Mouse (Mus musculus) central nervous system, embryonic 18 days (tissue): ENCODE measurements around the gene Tubb4a. TPM values are rescaled to one million over a fixed set of nuclear protein-coding genes. Genes with fewer than 3 reads are reported as not detected.

Source experiments
- polyA plus RNA-seq: library from polyadenylated mRNA; depleted of rRNA; stranded (reverse); fragments of >200 nt; gene quantifications from 2 replicates; pipeline ENCODE4 v1.2.3, GENCODE M21; 2012; rRNA removed

Gene Tubb4a
- polyA plus RNA-seq = 187 and 200 TPM in 2 replicates

DNA sequence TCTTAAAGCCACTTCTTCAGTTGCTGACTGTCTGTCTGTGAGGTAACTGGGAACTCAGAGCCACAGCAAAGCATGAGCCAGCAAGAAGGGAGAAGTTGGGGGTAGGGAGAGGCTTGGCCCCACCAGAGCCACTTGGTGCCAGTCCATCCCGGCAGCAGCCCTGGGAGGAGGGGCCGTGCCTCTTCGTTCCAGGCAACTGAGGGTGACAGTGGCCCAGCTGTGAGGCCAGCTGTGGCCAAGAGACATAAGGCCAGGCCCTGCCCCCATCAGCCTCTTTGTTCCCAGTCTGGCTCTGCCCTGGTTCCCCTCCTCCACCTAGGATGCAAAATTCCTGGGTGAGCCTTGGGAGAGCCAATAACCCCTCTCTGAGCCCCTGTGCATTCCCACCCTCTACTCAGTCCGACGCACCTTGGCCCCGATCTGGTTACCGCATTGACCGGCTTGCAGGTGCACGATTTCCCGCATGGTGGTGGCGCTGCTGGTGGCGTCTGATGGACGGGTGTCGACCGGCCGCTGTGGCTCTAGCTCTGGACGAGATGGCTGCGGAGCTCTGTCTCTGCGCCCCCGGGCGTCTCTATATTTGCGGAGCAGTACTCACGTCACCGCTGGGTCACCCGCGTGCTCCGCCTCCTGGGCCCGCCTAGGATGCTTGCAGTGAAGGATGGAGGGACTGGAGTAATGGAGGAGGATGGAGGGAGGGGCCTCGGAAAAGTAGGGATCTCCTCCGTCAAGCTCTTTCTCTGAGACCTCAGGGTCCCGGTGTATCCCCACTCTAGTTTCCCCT, at the start of gene Tubb4a:
Gene Tubb4a (minus strand): TSS at position 734 of the 784 bp plus-strand sequence.

DNA sequence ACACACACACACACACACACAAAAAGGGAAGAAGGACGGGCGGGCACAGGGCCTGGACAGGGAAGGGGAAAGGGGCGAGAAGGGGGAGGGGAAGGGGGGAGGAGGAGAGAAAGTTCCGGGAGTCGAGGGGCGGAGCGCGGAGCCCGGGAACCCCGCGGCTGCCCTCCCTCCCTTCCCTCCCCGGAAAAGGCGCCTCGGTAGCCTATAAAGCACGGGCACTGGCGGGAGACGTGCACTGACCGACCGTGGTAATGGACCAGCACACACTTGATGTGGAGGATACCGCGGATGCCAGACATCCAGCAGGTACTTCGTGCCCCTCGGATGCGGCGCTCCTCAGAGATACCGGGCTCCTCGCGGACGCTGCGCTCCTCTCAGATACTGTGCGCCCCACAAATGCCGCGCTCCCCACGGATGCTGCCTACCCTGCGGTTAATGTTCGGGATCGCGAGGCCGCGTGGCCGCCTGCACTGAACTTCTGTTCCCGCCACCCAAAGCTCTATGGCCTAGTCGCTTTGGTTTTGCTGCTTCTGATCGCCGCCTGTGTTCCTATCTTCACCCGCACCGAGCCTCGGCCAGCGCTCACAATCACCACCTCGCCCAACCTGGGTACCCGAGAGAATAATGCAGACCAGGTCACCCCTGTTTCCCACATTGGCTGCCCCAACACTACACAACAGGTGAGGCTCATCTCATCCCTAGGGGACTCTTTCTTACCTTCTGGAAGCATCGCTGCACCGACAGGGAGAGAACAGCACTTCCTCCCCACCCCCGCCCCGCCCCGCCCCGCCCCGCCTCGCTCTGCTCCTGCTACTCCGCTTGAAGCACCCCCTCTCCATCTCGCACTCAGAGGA, 17.8 kb upstream of the Tubb4a start, which contains the start of gene Tnfsf9:
Gene Tnfsf9 (plus strand): TSS at position 145 of the 854 bp plus-strand sequence.

GRCm38 (mm10) chr17:57078336-57078735, 9.2 kb downstream of the Tubb4a start, which contains the start of gene Dennd1c:
Dennd1c (minus strand) TSS chr17:57078514.

DNA sequence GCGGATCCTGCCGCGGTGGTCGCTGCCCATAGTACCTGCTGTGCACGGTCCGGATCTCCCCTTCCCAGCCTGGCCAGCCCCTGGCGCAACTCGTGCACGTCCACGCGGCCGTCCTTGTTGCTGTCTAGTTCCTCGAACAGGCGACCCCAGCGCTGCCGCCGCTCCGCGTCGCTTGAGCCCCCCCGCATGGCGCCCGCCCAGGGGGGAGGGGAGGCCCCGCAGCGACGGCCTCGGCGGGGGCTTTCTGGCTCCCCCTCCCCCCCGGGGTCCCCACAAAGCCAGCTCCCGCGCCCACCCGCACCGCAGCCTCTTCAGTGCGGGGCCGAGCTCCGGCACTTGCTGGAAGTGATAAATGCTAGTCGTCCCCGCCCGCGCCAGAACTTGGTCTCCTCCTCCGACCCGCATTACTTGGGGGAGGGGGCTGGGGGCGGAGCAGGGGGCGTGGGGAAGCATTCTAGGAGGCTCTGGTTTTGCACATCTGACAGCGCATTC, 28.1 kb downstream of the Tubb4a start, which contains the start of gene Slc25a23:
Gene Slc25a23 (minus strand): TSS at position 378 of the 492 bp plus-strand sequence.

DNA sequence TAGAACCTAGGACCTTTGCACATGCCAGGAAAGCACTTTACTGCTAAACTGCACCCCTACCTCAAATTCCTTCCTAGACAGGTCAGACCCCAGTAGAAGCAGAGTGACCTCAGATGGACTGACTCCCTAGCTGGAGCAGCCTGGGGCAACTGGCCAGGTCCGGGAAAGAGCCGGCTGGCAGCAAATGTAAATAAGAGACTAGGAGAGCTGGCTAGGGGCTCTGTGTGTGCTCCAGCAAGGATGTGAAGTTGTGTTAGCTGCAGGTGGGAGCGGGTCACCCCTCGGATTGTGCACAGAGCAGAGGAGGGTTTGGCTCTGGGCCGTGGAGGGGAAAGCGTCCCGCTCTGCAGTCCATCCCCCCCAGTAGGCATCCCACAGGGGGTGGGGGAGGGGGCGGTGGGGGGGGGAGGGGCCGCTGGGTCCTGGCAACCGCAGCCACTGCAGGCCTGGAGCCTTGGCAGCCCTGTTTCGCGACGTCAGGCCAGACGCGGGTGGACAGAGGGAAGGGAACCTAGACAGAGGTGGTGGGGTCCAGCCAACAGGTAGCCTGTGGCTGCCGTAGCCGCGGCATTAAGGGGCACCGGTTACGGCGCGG, 28.6 kb downstream of the Tubb4a start, which contains the start of gene Crb3:
Gene Crb3 (plus strand): TSS at position 215 of the 595 bp plus-strand sequence.

DNA sequence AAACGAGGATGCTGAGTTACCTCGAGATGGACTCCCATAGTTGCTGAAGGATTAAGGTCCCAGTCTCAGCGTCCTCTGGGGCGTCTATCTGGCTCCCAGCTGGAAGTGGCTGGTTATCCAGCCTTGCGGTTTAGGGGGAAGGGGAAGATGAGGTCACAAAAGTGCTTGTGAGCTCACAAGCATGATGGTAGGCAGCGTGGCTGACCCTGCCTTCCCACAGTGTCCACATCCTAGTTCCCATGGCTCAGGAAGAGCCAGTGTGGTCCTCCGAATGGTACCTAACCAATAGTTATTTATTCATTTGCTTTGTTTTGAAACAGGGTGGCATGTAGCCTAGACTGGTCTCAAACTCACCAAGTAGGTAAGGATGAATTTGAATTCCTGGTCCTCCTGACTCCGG, 46.0 kb downstream of the Tubb4a start, which contains the start of gene Slc25a41:
Gene Slc25a41 (minus strand): TSS at position 101 of the 400 bp plus-strand sequence.

GRCm38 (mm10) chr17:57030931-57031660, 56.5 kb downstream of the Tubb4a start, which contains the start of gene Khsrp:
Khsrp (minus strand) TSS chr17:57031522.

Other genes with a start within 250 kb of the Tubb4a start
- 0.01 and 0.04 TPM in 2 replicates for gene Acsbg2, start 213.3 kb downstream of the Tubb4a start, polyA plus RNA-seq
- gene 1700061G19Rik, start 212.3 kb downstream of the Tubb4a start, polyA plus RNA-seq = 0.08 TPM in 2 replicates
- gene Mllt1, start 152.4 kb downstream of the Tubb4a start, polyA plus RNA-seq = 115 and 124 TPM in 2 replicates
- not detected in 2 replicates for gene Acer1, start 105.7 kb downstream of the Tubb4a start, polyA plus RNA-seq
- gene Clpp, start 97.5 kb downstream of the Tubb4a start, polyA plus RNA-seq = 147 and 151 TPM in 2 replicates
- gene Alkbh7, start 90.4 kb downstream of the Tubb4a start, polyA plus RNA-seq = 36.5 and 41.5 TPM in 2 replicates
- gene Pspn, start 87.8 kb downstream of the Tubb4a start, polyA plus RNA-seq = 0.39 TPM in 1 of 2 replicates, not detected in the other
- 80.5 and 81.7 TPM in 2 replicates for gene Gtf2f1, start 76.5 kb downstream of the Tubb4a start, polyA plus RNA-seq
- gene Gm17949, start 76.3 kb downstream of the Tubb4a start, polyA plus RNA-seq = 0.04 and 0.06 TPM in 2 replicates
- 69.3 and 75.7 TPM in 2 replicates for gene Khsrp, start 56.3 kb downstream of the Tubb4a start, polyA plus RNA-seq
- gene Slc25a41, start 46.1 kb downstream of the Tubb4a start, polyA plus RNA-seq = 0.04 and 0.08 TPM in 2 replicates
- 3.5 TPM in 2 replicates for gene Crb3, start 28.7 kb downstream of the Tubb4a start, polyA plus RNA-seq
- gene Slc25a23, start 27.9 kb downstream of the Tubb4a start, polyA plus RNA-seq = 99.8 and 105 TPM in 2 replicates
- gene Dennd1c, start 9.3 kb downstream of the Tubb4a start, polyA plus RNA-seq = 3.1 and 3.5 TPM in 2 replicates
- gene Tnfsf9, start 17.5 kb upstream of the Tubb4a start, polyA plus RNA-seq = 8.1 TPM in 2 replicates
- gene Cd70, start 62.0 kb upstream of the Tubb4a start, polyA plus RNA-seq = 0.84 and 0.88 TPM in 2 replicates
- gene Tnfsf14, start 106.4 kb upstream of the Tubb4a start, polyA plus RNA-seq = not detected in 2 replicates
- gene C3, start 140.4 kb upstream of the Tubb4a start, polyA plus RNA-seq = 1.5 and 3.6 TPM in 2 replicates
- 16.3 and 16.7 TPM in 2 replicates for gene Gpr108, start 160.7 kb upstream of the Tubb4a start, polyA plus RNA-seq
- 10.2 and 11.1 TPM in 2 replicates for gene Trip10, start 161.7 kb upstream of the Tubb4a start, polyA plus RNA-seq
- 0.88 and 1.3 TPM in 2 replicates for gene Vav1, start 191.3 kb upstream of the Tubb4a start, polyA plus RNA-seq